Mouse (Mus musculus): Measurements from ENCODE around the gene Abi3. TPM values are rescaled to one million over a fixed set of nuclear protein-coding genes. Genes with fewer than 3 reads are reported as not detected.

Abi3 gene
- total and polyA plus RNA-seq, 3 experiments = 24.4 to 74.5 (median 31.4) TPM

- TF ChIP-seq E2F4 (IDR thresholded peaks at IDR 0.05; ENCODE audit: insufficient replicate concordance, low read depth, low read length) (no peak), PAX5 (IDR thresholded peaks at IDR 0.05; ENCODE audit: low read length) (no peak), ELF1 (IDR thresholded peaks at IDR 0.05; ENCODE audit: low read depth, low read length) (peak; percentile 53; the same call in 1 of the 2 replicates), MYC (IDR thresholded peaks at IDR 0.05; ENCODE audit: low read depth, low read length) (peak; percentile 68)
Observed at GRCm38 (mm10) chr11:95834143-95834667, 8.1 kb downstream of the Abi3 start (continued).

GRCm38 (mm10) chr11:95833631-95834142 lies 8.6 kb downstream of the Abi3 start:
- Histone ChIP-seq H3K4me3 (replicated peaks in 1 of 3; ENCODE audit: low read depth in 2 of 3, low read length in 2 of 3, poor library complexity in 1 of 3) (peak overlapping the region in 2 of 3 experiments; percentile 18 to 49), H3K27me3 (replicated peaks) (no peaks in the 10 kb centered on the region), H3K4me2 (ENCODE audit: insufficient read depth, low read depth, poor library complexity, severe bottlenecking) (peak overlapping the region; percentile 90), H3K36me3 (replicated peaks in 1 of 2; ENCODE audit: control insufficient read depth in 1 of 2, insufficient read depth in 1 of 2, low read length in 1 of 2) (peaks cover 50 to 74% of the 10 kb centered on the region in 2 experiments), H3K4me1 (ENCODE audit: control insufficient read depth in 1 of 2, insufficient read depth in 2 of 2) (peaks cover 47 to 77% of the 10 kb centered on the region in 2 experiments), H3K9ac (ENCODE audit: insufficient read depth, low read depth) (peak overlapping the region; percentile 30; the same call in 1 of the 2 replicates), H3K27ac (ENCODE audit: insufficient read depth, low read depth) (peak overlapping the region; percentile 97), H3K9me3 (replicated peaks; ENCODE audit: low read length) (peaks cover 13% of the 10 kb centered on the region), H3K79me2 (replicated peaks; ENCODE audit: control insufficient read depth, extremely low read depth, insufficient read depth, poor library complexity, severe bottlenecking) (peaks cover 17% of the 10 kb centered on the region)
- in situ Hi-C loops (cut with MboI; ENCODE audit: low pct_ligation_motif_present, low pct_unique_long_range_greater_than_20kb, low sequenced_read_pairs) = loop anchor here (5.0 kb wide), 1 partner anchor 34 kb away; no protein-coding TSS in a partner anchor
- dilution Hi-C loops (cut with MboI; ENCODE audit: extremely low pct_ligation_motif_present, extremely low pct_unique_long_range_greater_than_20kb, low sequenced_read_pairs) = no loop called here
- DNase-seq (ENCODE audit: extremely low read depth) = peak; percentile 95
- peak; percentile 96 for TF ChIP-seq TCF12 (IDR thresholded peaks at IDR 0.05; ENCODE audit: low read depth, low read length)
- peak; percentile 86 for TF ChIP-seq IRF4 (IDR thresholded peaks at IDR 0.05; ENCODE audit: low read depth, low read length)
- no peak for TF ChIP-seq CHD2 (IDR thresholded peaks at IDR 0.05; ENCODE audit: low read length)
- no peak for TF ChIP-seq ZKSCAN1 (IDR thresholded peaks at IDR 0.05; ENCODE audit: borderline replicate concordance, low read depth, low read length)
- TF ChIP-seq NRF1 (IDR thresholded peaks at IDR 0.05; ENCODE audit: low read depth, low read length) = 0 out of 2 replicates have a peak, but pooled peaks have one; percentile 5
- TF ChIP-seq EP300 (IDR thresholded peaks at IDR 0.05; ENCODE audit: low read length) = peak; percentile 78
- TF ChIP-seq SMC3 (IDR thresholded peaks at IDR 0.05; ENCODE audit: low read depth, low read length) = peak; percentile 39
- no peak for TF ChIP-seq MAX (IDR thresholded peaks at IDR 0.05; ENCODE audit: low read length)
- no peak for TF ChIP-seq USF2 (conservative IDR thresholded peaks at IDR 0.05; ENCODE audit: low read depth, low read length)
- TF ChIP-seq UBTF (IDR thresholded peaks at IDR 0.05; ENCODE audit: low read depth, low read length) = peak; percentile 77; the same call in 1 of the 2 replicates
- TF ChIP-seq NELFE (IDR thresholded peaks at IDR 0.05; ENCODE audit: low read depth, low read length) = no peak
- no peak; the same call in 1 of the 2 replicates for TF ChIP-seq POLR2A (IDR thresholded peaks at IDR 0.05; ENCODE audit: low read depth, low read length)
- no peak for TF ChIP-seq TBP (conservative IDR thresholded peaks at IDR 0.05; ENCODE audit: low read depth, low read length)
- no peak for TF ChIP-seq ZMIZ1 (IDR thresholded peaks at IDR 0.05; ENCODE audit: low read depth, low read length)
- TF ChIP-seq MAFK (IDR thresholded peaks at IDR 0.05; ENCODE audit: insufficient replicate concordance, low read length) = peak; percentile 81
- no peak for TF ChIP-seq MXI1 (IDR thresholded peaks at IDR 0.05; ENCODE audit: low read depth, low read length)
- peak in 1 of 2 experiments; percentile 28; a peak in 1 of 4 replicates for TF ChIP-seq CTCF (conservative IDR thresholded peaks at IDR 0.05 in 1 of 2, IDR thresholded peaks at IDR 0.05 in 1 of 2; ENCODE audit: low read depth in 2 of 2, low read length in 2 of 2)
- TF ChIP-seq MEF2A (IDR thresholded peaks at IDR 0.05; ENCODE audit: borderline replicate concordance, low read depth, low read length) = peak; percentile 65
- TF ChIP-seq CHD1 (IDR thresholded peaks at IDR 0.05; ENCODE audit: low read depth, low read length) = no peak
- no peak for TF ChIP-seq USF1 (IDR thresholded peaks at IDR 0.05; ENCODE audit: low read depth, low read length)
- no peak for TF ChIP-seq POLR2AphosphoS2 (IDR thresholded peaks at IDR 0.05; ENCODE audit: low read depth, low read length)
- TF ChIP-seq ETS1 (conservative IDR thresholded peaks at IDR 0.05; ENCODE audit: low read depth, low read length) = peak; percentile 77
- no peak for TF ChIP-seq ZC3H11A (IDR thresholded peaks at IDR 0.05; ENCODE audit: low read depth, low read length)
- TF ChIP-seq KAT2A (IDR thresholded peaks at IDR 0.05; ENCODE audit: insufficient replicate concordance, low read length) = no peak
- TF ChIP-seq ELF1 (IDR thresholded peaks at IDR 0.05; ENCODE audit: low read depth, low read length) = peak; percentile 63
- peak; percentile 85 for TF ChIP-seq BHLHE40 (IDR thresholded peaks at IDR 0.05; ENCODE audit: low read depth, low read length)
- TF ChIP-seq SIN3A (IDR thresholded peaks at IDR 0.05; ENCODE audit: low read length) = no peak
- TF ChIP-seq PAX5 (IDR thresholded peaks at IDR 0.05; ENCODE audit: low read length) = no peak
- TF ChIP-seq HCFC1 (IDR thresholded peaks at IDR 0.05; ENCODE audit: low read depth, low read length) = no peak
- no peak for TF ChIP-seq ZNF384 (IDR thresholded peaks at IDR 0.05; ENCODE audit: low read depth, low read length)
- no peak for TF ChIP-seq MYC (IDR thresholded peaks at IDR 0.05; ENCODE audit: low read depth, low read length)
- TF ChIP-seq RAD21 (IDR thresholded peaks at IDR 0.05; ENCODE audit: low read depth, low read length) = no peak; the same call in none of the 2 replicates
- TF ChIP-seq RCOR1 (conservative IDR thresholded peaks at IDR 0.05; ENCODE audit: low read depth, low read length) = peak; percentile 83
- TF ChIP-seq GABPA (IDR thresholded peaks at IDR 0.05; ENCODE audit: insufficient replicate concordance, low read depth, low read length) = no peak
- no peak for TF ChIP-seq E2F4 (IDR thresholded peaks at IDR 0.05; ENCODE audit: insufficient replicate concordance, low read depth, low read length)
- TF ChIP-seq JUN (IDR thresholded peaks at IDR 0.05; ENCODE audit: insufficient read depth, low read depth, low read length) = 0 out of 2 replicates have a peak, but pooled peaks have one; percentile 16

All from CH12.LX (cell line).